Mouse (Mus musculus) cerebellum, adult 2 months (tissue): ENCODE results near the gene Calcb.

Experiments used
- CTCF ChIP-seq: fragments of 200-500 bp; IDR thresholded peaks from 2 replicates; pipeline ENCODE4 v1.5.1; 2011; ENCODE audit warnings: low read depth, mild to moderate bottlenecking, control low read depth, low read length, moderate library complexity, borderline replicate concordance; ENCODE audit not compliant: insufficient read depth
- POLR2A ChIP-seq: fragments of 200-500 bp; IDR thresholded peaks from 2 replicates; pipeline ENCODE4 v1.6.1; 2011; ENCODE audit warnings: low read length, control low read depth, borderline replicate concordance; ENCODE audit not compliant: insufficient read depth

- TF ChIP-seq CTCF (no peak), POLR2A (no peak)
These were observed at the start of gene Calcb for GRCm38 (mm10) chr7:114718300-114718699.
